Mouse (Mus musculus): ENCODE measurements around the gene Lin7a.

Gene Lin7a

DNA sequence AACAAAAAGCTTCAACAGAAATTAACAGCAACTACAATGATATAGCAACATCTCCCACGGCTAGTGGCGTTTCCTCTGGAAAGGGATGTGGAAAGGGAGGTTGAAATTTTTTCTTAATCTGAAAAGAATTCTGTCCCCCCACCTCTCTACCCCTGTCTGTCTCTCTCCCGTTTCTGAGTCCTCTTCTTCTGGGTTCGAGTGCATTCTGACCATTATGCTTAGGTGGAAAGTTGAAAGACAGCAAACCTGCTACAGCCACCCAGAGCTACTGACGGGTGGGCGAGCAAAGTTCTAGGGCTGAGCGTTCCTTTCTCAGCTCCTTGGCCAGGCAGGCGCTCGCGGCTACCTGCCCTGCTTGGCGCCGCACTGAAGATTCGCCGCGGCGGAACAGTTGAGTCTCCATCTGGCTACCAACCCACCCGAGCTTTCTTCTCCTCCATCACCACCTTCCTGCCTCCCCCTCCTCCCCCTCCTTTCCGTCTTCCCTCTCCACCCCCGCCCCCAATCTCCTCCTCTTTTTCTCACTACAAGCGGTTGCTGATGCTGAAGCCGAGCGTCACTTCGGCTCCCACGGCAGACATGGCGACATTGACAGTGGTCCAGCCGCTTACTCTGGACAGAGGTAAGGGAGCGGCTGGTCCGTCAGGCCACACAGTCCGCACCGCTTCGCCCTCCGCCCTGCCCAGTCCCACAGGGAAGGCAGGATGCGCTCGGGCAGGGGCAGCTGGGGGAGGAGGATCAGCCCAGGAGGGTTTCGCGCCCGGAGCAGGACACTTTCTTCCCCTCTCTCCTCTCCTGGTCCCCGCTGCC, at the start of gene Lin7a:
Gene Lin7a (plus strand): TSS at position 366 of the 810 bp plus-strand sequence.
- peak; percentile 8 for DNase-seq (ENCODE audit: low read depth, low spot score)

DNA sequence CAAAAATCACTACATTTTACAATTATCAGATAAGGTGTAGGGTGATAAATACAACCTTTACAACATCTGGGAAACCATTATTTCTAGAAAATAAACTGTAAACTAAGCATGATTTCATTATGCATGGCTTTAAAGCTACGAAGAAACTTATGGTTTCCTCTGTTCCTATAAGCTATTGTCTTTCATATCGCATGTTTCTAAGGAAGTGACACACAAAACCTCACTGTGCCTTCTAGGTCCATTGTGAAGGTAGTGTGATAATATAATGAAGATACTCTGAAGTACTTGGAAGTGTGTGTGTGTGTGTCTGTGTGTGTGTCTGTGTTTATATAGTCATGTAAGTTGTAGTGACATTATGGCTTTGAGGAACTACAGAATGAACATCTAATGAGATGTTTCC, 49.8 kb upstream of the Lin7a start:
- no peak for DNase-seq (ENCODE audit: low read depth, low spot score)

DNA sequence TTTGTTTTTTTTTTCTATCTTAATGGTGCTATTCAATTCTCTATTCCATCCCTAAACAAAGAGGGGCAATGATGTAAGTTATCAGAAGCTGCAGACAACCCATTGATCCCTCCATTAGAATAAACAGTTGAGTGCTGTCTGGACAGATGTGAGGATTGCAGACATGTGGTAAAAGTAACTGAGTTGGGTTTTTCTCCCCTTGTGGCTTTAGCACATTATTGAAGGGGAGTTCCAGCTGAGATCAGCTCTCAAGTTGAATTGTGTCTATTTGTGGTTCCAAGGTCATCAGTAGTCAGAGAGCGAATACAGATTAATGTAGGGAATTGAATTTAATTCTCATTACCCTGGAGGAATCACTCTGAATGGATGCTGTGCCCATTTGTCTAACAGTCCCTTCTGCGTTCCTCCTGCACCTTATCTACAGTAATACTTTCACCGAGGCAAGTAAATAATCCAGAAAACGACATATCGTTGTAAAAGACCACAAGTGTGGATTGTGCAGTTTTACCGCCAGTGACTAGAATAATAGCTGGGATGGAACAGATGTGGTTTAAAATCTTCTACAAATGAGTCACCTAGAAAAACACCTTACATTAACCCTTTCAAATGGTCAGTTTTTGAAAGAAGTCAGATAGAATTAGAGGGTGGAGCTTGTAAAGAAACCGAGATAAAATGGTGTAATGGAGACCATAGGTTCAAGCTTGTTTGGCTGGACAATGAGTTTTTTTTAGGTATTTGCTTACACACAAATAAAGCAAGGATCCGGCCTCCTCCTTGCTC, 48.9 kb upstream of the Lin7a start:
- no peak for DNase-seq (ENCODE audit: low read depth, low spot score)

DNA sequence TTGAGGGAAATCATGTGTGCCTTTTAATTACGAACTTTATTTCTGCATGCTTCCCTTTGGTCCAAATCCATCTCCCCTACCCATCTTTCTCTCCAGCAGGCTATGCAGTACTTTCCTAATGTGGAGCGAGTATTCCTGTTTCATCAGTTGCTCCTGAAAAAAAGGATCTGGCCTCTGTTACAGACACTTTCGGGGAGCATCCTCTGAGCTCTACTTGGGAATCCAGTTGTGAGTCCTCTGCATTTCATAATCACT, 48.4 kb upstream of the Lin7a start:
- no peak for DNase-seq (ENCODE audit: low read depth, low spot score)

DNA sequence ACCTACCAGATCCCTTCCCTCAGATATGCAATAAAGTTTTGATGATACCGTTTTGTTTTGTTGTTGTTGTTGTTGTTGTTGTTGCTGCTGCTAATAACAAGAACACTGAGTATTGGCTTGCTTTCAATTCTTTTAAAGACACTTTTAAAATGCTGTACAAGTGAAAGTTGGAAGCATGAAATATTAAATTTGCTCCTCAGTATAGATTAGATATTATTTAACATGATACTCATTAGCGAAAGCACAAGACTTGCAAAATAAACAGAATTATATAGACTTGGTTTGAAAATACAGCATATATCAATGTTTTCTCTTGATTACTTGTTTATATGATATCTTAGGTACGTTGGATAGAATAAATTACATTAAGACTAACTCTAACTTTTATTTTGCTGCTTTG, 47.7 kb upstream of the Lin7a start:
- no peak for DNase-seq (ENCODE audit: low read depth, low spot score)

DNA sequence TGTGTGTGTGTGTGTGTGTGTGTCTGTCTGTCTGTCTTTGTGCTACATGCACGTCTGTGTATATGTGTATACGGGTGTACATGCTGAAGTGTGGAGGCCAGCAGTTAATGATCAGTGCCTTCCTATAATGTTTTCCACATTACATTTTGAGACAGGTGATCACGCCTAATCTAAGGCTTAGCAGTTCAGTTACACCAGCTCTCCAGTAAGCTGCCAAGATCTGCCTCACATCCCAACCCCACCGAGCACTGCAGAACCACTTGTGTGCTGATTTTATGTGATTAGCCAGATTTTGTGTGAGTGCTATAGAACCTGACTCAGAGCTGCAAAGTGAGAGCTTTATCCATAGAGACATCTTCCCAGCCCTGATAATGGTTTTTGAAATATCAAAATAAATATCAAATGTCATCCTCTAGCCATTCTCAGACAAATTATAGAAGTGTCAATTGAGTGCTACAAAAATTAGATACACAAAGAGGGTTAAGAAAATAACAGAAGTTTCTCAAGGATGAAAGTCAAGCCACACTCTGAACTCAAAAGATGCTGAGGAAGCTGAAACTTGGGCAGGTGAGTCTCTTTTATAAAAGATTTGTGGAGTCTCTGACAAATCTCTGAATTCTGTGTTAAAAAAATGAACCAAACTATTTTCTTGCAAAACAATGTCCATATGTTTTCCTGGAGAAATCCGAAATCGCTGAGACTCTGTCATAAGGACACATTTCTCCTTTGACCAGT, 46.7 kb upstream of the Lin7a start:
- DNase-seq (ENCODE audit: low read depth, low spot score) = no peak

DNA sequence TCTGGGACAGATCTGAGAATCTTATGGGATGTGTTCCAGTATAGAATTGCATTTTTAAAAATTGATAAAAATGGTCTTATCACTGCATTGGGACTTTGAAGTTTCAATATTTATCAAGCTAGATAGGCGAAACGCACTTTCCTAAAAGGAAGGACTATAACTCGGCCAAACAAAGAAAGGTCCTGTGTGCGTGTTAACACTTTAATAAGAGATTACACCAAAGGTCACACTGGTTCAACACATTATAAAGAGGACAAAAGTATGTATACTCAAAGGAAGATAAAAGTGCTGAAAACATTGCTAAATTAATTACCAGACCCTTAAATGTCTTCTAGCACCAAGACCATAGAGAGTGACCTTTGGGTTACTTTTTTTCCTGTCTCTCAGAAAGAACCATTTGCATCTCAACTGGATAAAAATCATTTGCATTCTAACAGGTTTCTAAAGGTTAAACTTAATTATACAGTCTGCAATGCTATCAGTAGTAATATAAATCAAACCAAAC, 46.1 kb upstream of the Lin7a start:
- DNase-seq (ENCODE audit: low read depth, low spot score) = no peak

DNA sequence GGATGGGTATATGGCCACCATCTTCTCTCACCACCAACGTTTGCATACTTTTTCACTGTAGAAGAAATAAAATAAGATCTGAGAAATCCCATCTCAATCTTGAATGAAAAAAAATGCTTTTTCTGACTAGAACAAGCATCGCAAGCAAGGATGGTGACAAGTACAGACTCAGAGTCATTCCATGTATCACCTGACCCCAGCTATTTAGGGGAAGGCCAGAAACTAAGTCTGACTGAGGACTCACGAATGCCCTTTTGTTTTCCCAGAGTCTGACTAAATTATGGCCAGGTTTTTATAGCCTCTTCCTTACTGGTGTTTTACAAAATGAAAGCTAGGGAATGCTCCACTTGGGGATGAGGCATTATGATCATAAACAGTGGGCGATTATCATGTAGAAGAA, 45.6 kb upstream of the Lin7a start:
- no peak for DNase-seq (ENCODE audit: low read depth, low spot score)

DNA sequence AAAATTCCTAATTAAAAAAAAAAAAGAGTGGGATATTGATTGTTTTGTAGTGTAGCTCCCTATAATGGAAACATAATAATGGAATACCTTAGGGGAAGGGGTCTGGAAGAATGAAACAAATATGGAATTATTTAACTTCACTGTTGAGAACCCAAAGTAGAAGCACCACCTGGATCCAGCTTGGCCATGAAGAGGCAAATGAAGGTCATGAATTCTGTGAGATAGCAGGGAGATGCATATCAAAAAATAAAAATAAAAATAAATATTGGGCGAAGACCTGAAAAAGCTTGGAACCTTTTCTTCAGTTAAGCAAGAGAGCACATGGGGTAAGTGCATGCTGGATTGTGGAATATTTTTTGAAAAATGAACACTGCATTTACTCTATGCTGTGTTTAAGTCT, 43.6 kb upstream of the Lin7a start:
- no peak for DNase-seq (ENCODE audit: low read depth, low spot score)

DNA sequence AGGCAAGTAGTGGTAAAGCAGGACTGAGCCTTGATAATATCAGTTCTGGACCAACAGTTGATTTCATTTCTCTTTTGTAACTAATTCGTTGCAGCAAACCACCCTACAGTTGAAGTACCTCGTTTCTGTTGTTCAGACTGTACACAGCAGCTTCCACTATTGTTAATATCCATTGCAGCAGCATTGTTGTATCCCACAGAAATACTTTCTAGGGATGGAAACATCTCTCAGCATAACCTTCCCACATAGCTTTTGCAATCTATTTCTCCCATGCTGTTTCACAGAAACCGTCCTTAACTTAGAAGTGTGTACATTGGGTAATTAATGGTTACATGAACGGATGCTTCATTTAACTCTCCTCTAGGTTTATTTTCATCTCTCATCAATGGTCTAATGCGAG, 42.7 kb upstream of the Lin7a start:
- no peak for DNase-seq (ENCODE audit: low read depth, low spot score)

DNA sequence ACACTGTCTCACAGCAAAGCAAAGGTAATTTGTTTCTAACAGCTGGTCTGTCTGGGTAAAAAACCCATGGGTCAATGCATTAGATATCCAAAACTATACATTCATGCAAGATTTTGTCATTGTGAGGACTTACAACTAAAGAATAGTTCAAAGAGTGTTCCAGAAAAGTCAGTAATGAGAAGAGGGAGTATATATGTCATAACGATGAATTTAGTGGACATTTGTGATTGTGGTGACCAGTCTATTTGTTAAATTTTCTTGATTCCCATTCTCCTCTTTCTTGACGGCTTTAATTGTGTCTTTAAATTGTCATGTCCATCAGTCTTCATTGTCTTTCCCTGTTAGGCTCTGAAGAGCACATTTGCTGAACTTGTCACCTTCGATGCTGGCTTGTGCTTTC, 42.1 kb upstream of the Lin7a start:
- no peak for DNase-seq (ENCODE audit: low read depth, low spot score)

DNA sequence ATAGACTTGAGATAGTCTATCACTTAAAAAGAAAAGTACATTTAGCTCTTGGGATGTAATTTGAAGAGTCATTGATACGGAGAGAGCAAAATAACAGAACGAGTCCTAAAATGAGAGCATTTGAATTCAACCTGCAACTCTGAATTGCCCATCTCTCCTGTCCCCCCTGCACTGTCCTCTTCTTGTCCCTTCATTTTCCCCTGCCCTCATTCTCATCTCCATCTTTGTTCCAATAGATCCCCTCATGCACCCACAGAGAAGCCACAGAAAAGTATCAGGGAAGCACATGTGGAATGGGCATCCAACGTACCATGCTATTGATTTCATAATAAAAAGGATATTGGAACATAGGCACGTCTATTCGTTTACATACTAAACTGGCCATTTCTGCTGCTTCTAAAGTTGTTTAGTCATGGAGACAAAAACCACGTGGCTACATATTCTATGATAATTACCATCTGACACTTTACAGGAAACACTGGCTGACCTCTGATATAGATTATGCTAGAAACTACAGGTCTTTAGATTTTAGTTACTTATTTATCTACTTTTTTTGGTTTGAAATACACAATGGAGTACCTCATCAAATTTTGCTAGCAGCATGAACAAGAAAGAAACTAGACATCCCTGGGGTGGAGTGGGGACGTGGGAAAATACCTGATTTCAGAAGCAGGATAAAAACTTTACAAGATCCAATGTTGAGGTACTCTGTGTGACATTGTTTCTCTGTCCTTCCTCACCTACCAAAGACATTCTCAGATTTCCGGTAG, 41.2 kb upstream of the Lin7a start:
- DNase-seq (ENCODE audit: low read depth, low spot score) = no peak

DNA sequence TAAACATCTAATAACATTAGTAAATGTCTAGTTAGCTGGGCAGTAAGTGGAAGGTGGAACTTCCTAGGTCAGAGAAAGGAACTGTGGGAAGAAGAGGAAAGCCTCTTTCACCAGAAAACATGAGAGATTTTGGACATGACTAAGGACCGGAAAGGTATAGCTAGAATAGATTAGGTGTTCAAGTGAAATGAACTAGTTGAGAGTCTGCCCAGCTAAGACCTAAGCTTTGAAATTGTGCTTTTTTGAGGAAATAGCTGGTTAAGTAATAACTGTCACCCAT, 40.7 kb upstream of the Lin7a start:
- DNase-seq (ENCODE audit: low read depth, low spot score) = no peak

DNA sequence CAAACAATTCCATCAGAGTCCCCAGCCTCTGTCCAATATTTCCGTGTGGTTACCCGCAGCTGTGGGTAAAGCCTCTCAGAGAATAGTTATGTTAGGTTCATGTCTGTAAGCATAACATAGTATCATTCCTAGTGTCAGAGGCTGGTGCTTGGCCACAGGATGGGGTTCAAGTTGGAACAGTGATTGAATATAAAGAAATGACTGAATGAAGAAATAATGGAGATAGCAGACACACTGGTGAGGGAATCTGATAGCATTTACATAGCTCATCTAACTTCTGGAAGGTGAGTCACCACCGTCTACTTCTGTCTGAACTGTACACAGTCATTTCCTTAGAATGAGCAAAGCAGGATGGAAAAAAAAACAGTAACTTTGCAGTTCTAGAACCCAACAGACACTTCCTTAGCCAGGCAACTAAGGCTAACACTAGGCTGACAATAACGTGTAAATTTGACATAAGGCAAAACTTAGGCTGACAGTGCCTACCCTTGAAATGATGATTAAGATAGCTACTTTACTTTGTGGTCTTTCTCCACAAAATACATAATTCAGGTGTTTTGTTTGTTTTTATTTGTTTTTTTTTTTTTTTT, 40.0 kb upstream of the Lin7a start:
- no peak for DNase-seq (ENCODE audit: low read depth, low spot score)

DNA sequence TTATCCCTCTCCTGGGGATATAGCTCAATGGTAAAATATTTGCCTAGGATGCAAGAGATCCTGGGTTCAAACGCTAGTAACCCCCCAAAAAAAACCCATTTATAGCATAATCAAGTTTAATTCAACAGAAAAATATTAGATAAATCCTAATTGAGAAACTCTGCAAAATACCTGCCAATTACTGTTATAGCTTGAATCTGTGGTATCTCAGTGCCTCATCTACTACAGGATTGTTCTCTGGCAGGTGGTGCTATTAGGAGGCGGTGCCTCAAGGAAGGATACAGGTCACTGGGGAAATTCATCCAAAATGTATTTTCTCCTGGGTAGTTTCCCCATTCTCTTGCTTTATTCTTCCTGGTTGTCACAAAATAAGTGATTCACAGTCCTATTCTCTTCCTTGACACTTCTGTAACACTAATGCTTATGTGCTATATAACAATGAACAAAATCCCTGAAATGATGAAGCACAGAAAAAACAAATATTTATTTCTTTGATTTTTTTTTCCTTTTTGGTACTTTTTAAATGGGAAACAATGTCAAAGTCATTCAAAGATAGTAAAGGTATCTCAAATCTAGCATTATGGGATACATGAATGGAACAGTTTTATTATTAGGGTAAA, 38.9 kb upstream of the Lin7a start:
- DNase-seq (ENCODE audit: low read depth, low spot score) = no peak

DNA sequence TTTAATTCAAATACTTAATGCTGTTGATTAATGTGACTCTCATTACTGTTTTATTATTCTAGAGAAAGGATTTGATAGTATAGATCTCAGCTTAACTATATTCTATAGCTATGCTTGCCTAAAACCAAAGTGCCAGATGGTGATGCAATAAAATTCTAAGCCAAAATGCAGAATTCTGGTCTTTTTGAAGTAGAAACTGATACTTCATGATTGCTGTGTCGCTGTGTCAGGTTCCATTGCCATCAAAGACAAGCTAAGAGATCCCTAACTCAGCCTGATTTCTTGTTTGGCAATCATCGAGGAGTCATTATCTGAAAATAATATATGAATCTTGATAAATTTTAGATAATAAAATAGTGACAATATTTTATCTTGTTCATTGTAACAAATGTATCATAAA, 38.3 kb upstream of the Lin7a start:
- no peak for DNase-seq (ENCODE audit: low read depth, low spot score)

DNA sequence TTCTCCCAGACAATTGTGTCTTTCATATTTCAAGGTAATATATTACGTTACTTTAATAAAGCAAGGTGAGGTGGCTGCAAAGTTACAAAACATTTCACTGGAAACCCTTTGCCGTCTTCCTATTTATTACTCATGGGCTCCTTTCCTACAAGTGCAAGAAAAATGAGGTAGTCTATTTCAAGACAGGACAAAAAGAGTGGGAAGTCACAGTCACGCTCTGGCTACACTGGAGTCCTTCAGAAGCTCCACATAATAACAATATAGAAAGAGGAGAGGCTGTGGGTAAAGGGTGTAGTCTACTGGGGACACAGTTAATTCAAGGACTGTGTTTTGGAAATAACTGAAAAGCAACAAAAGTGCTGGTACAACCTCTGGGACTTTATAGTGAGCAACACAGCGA, 37.7 kb upstream of the Lin7a start:
- no peak for DNase-seq (ENCODE audit: low read depth, low spot score)

DNA sequence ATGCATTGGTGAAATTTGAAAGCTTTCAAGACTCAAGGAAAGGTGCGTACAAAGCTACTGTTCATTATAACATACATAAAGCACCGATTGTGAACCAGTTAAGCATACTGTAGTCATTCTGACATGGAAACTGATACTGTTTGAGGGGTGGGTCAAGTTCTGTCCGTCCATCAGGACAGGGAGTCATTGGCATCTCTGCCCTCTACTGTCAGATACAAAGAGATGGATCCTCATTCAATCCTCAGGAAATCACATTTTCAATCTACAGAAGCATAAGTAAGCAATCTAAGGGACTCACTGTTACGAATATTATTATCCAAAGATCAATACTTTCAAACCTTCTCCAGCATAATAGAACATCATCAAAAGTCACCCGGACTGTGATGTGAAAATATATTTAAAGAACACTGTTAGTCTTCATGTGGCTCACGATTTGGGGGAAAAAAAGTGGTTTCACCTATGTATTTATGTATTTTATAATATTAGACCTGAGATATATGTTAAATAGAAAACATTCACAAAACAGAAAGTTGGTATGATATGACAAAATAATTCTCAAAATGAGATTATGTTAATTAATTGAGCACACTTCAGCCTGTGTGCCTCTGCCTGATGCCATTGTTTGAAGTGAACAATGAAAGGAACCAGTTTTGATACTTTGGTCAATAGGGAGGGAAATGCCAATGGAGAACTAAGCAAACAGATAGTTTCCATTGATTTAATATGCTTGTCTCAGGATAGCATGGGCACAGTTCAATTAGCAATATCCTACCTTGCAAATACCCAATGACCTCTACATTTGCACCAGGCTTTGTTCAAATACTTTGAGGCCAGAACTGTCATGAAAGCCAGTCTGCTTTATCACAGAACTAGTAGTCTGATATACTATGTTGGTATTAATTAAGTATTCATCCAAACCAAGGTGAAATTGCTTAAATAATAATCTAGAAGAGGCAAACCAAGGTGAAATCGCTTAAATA, 36.8 kb upstream of the Lin7a start:
- no peak for DNase-seq (ENCODE audit: low read depth, low spot score)

DNA sequence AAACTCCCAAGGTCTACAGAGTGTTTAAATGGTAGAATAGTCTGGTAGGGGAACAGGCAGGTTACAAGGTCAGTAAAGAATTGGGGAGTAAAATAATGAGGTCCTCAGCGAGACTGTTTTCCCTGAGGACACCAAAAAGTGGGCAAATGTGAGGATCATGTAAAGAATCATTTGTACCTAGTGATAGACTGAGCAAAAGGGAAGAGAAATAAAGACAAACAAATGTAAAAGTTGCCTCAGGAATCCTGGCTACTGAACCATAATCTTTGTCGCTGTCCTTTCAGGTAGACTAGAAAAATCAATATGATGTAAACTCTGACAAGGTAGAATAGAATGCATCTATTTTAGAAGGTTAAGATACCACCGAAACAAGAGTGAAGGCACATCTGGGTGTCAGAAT, 36.0 kb upstream of the Lin7a start:
- DNase-seq (ENCODE audit: low read depth, low spot score) = no peak

DNA sequence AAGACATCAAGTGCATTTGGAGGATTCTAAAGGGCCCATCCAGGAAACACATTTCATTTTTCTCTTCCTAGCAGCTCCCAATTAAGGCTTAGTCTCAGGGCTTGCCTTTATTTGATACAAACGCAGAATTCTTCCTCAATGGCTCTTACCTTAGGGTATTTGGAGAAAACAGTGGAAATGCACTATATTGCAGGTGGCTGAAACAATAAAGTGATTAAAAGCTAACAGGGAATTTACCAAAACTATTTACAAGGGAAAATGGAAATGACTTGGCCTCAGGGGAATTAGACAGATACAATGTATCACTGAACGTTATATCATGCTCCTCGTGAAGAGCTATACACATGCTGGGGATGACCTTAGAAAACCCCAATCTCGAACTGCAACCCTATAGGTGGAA, 35.3 kb upstream of the Lin7a start:
- DNase-seq (ENCODE audit: low read depth, low spot score) = no peak

Measured in retina, adult 2 months (tissue).